Mouse (Mus musculus): ENCODE results near the gene Plaa.

GRCm38 (mm10) chr4:94592709-94593108 is 10.3 kb downstream of the Plaa start:
- no peak for TF ChIP-seq CTCF (IDR thresholded peaks at IDR 0.05; ENCODE audit: control insufficient read depth, insufficient read depth, low read length)
- TF ChIP-seq POLR2A (IDR thresholded peaks at IDR 0.05; ENCODE audit: borderline replicate concordance, control insufficient read depth, low read depth, low read length), result no peak

Data from bone marrow, adult 2 months (tissue).